Mouse (Mus musculus): ENCODE results near the gene Fam71f1. TPM values are rescaled to one million over a fixed set of nuclear protein-coding genes. Genes with fewer than 3 reads are reported as not detected.
A peak's percentile ranks its signal among the peaks of the same experiment; 100 is the strongest.

The Fam71f1 gene
- total and polyA plus RNA-seq, 3 experiments: 0.13 TPM; not detected in 2

GRCm38 (mm10) chr6:29272312-29273072 is 46.4 kb upstream of the Fam71f1 start, which contains the start of gene Hilpda:
TSS of gene Hilpda (plus strand) at chr6:29272488.
- Histone ChIP-seq H3K27me3 (ENCODE audit: control insufficient read depth in 1 of 2, insufficient read depth in 2 of 2, low read length in 2 of 2) (peaks cover 5 to 16% of the 10 kb centered on the region in 2 experiments), H3K27ac (ENCODE audit: control insufficient read depth, low read depth, low read length) (peak within 1 kb of the TSS; percentile 86), H3K4me3 (ENCODE audit: control insufficient read depth in 1 of 2, insufficient read depth in 1 of 2, low read depth in 2 of 2, low read length in 2 of 2) (peak within 1 kb of the TSS; percentile 66 to 74), H3K9ac (ENCODE audit: control insufficient read depth, low read depth, low read length, poor library complexity, severe bottlenecking) (peak within 1 kb of the TSS; percentile 77), H3K9me3 (replicated peaks; ENCODE audit: insufficient read depth, low read length) (no peaks in the 10 kb centered on the region), H3K36me3 (ENCODE audit: control insufficient read depth in 1 of 2, insufficient read depth in 2 of 2, low read length in 2 of 2) (peaks cover 0 to 9% of the 10 kb centered on the region in 2 experiments; a peak in 3 of 4 replicates), H3K4me1 (ENCODE audit: control insufficient read depth in 1 of 2, insufficient read depth in 2 of 2, low read length in 2 of 2) (peaks cover 0 to 8% of the 10 kb centered on the region in 2 experiments; a peak in 1 of 4 replicates), H3K79me2 (ENCODE audit: control insufficient read depth, insufficient read depth, low read length, poor library complexity) (peaks cover 3% of the 10 kb centered on the region)
- peak; percentile 98 for DNase-seq (ENCODE audit: low read depth, low spot score)
- TF ChIP-seq POLR2AphosphoS2 (IDR thresholded peaks at IDR 0.05; ENCODE audit: low read length) (peak; percentile 97), ELF1 (IDR thresholded peaks at IDR 0.05; ENCODE audit: low read depth, low read length) (0 out of 2 replicates have a peak, but pooled peaks have one; percentile 42), MXI1 (IDR thresholded peaks at IDR 0.05; ENCODE audit: low read depth, low read length) (peak; percentile 88), EP300 (IDR thresholded peaks at IDR 0.05; ENCODE audit: low read depth in 1 of 2, low read length in 2 of 2) (0 out of 4 replicates have a peak, but pooled peaks of 1 of the 2 experiments have one; percentile 27), CHD2 (IDR thresholded peaks at IDR 0.05; ENCODE audit: low read length) (no peak), SIN3A (IDR thresholded peaks at IDR 0.05; ENCODE audit: low read length) (peak; percentile 63), BHLHE40 (IDR thresholded peaks at IDR 0.05; ENCODE audit: borderline replicate concordance, low read depth, low read length) (peak; percentile 50; the same call in 1 of the 2 replicates), USF1 (IDR thresholded peaks at IDR 0.05; ENCODE audit: low read depth, low read length) (0 out of 2 replicates have a peak, but pooled peaks have one; percentile 20), MAZ (IDR thresholded peaks at IDR 0.05; ENCODE audit: low read depth, low read length) (no peak; the same call in 1 of the 2 replicates), NELFE (IDR thresholded peaks at IDR 0.05; ENCODE audit: low read depth, low read length) (peak; percentile 93), E2F4 (IDR thresholded peaks at IDR 0.05; ENCODE audit: borderline replicate concordance, low read depth, low read length) (no peak; the same call in 1 of the 2 replicates), ZNF384 (IDR thresholded peaks at IDR 0.05; ENCODE audit: low read depth, low read length) (peak; percentile 59), USF2 (IDR thresholded peaks at IDR 0.05; ENCODE audit: borderline replicate concordance in 1 of 2, insufficient read depth in 1 of 2, low read depth in 1 of 2, low read length in 2 of 2) (no peak), MAX (IDR thresholded peaks at IDR 0.05; ENCODE audit: low read length) (peak; percentile 93), ZC3H11A (IDR thresholded peaks at IDR 0.05; ENCODE audit: low read depth, low read length) (no peak), ZMIZ1 (IDR thresholded peaks at IDR 0.05; ENCODE audit: low read depth, low read length) (peak; percentile 90; the same call in 1 of the 2 replicates), RAD21 (IDR thresholded peaks at IDR 0.05; ENCODE audit: low read depth, low read length) (no peak), TBP (IDR thresholded peaks at IDR 0.05; ENCODE audit: low read depth, low read length) (no peak; the same call in 1 of the 2 replicates), CHD1 (IDR thresholded peaks at IDR 0.05; ENCODE audit: low read depth, low read length) (no peak), POLR2A (IDR thresholded peaks at IDR 0.05; ENCODE audit: control insufficient read depth in 1 of 2, insufficient read depth in 1 of 2, low read depth in 1 of 2, low read length in 2 of 2, poor library complexity in 1 of 2) (peak; percentile 85 to 96), GATA1 (IDR thresholded peaks at IDR 0.05; ENCODE audit: low read depth, low read length) (no peak), TCF12 (IDR thresholded peaks at IDR 0.05; ENCODE audit: low read depth, low read length) (no peak), SMC3 (IDR thresholded peaks at IDR 0.05; ENCODE audit: low read depth, low read length) (no peak), HCFC1 (IDR thresholded peaks at IDR 0.05; ENCODE audit: low read depth, low read length) (peak; percentile 68), CTCF (IDR thresholded peaks at IDR 0.05 in 2 of 3, conservative IDR thresholded peaks at IDR 0.05 in 1 of 3; ENCODE audit: control insufficient read depth in 1 of 3, insufficient read depth in 1 of 3, low read depth in 2 of 3, low read length in 3 of 3, poor library complexity in 1 of 3, severe bottlenecking in 1 of 3) (0 out of 6 replicates have a peak, but pooled peaks of 1 of the 3 experiments have one; percentile 0), TAL1 (IDR thresholded peaks at IDR 0.05; ENCODE audit: low read length) (no peak), NRF1 (IDR thresholded peaks at IDR 0.05; ENCODE audit: insufficient read depth, low read depth, low read length, poor library complexity, severe bottlenecking) (peak; percentile 92), UBTF (IDR thresholded peaks at IDR 0.05; ENCODE audit: borderline replicate concordance, insufficient read depth, low read depth, low read length) (no peak), MYC (IDR thresholded peaks at IDR 0.05; ENCODE audit: low read depth, low read length) (peak; percentile 81), MAFK (IDR thresholded peaks at IDR 0.05; ENCODE audit: borderline replicate concordance, low read depth, low read length) (no peak), ZKSCAN1 (IDR thresholded peaks at IDR 0.05; ENCODE audit: low read depth, low read length) (no peak)
